Mouse (Mus musculus) embryonic fibroblast, embryonic 13.5 days (primary cell): Measurements from ENCODE around the gene Spg20.

Source experiments
- CTCF ChIP-seq: IDR thresholded peaks from 2 replicates; pipeline ENCODE4 v1.5.1; 2011; ENCODE audit warnings: mild to moderate bottlenecking, control low read depth, low read length, moderate library complexity, borderline replicate concordance; ENCODE audit not compliant: insufficient read depth
- POLR2A ChIP-seq: IDR thresholded peaks from 2 replicates; pipeline ENCODE4 v1.6.1; 2011; ENCODE audit warnings: low read depth, mild to moderate bottlenecking, control low read depth, low read length, moderate library complexity

DNA sequence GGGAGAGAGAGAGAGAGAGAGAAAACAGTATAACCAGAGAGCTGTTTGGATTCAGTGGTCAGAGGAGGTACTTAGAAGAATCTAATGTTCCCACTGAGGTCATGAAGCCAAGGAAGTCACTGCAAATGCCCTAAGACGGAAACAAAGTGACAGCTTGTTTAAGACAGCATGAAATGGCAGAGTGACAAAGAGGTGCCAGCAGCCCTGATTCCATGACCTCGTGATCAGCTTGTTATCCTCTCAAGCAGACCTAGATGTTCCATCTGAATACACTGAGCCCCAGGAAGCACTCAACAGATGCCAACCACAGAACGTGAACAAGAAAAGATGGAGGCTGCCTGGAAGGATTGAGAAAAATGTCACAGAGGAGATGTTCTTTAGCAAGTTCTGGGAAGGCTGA lies 26.2 kb upstream of the Spg20 start:
- TF ChIP-seq CTCF (no peak), POLR2A (no peak)
